Mouse (Mus musculus) intestine, embryonic 16.5 days (tissue): ENCODE measurements around the gene Hoxb5. TPM values are rescaled to one million over a fixed set of nuclear protein-coding genes. Genes with fewer than 3 reads are reported as not detected.
A peak's percentile ranks its signal among the peaks of the same experiment; 100 is the strongest.

Experiments used
- ATAC-seq: fragments of 200-750 bp; cut with Nextera tagmentation; 2 replicates; pipeline ENCODE4 v1.8.0; 2017; ENCODE audit warnings: moderate TSS enrichment, moderate library complexity
- H3K27ac ChIP-seq: fragments of 300-500 bp; sonication (generic); 2 replicates; pipeline ENCODE4 v1.5.1; 2014; ENCODE audit warnings: mild to moderate bottlenecking, low read length
- H3K27me3 ChIP-seq: fragments of 300-500 bp; sonication (generic); replicated peaks from 2 replicates; pipeline ENCODE4 v1.6.1; 2014; ENCODE audit warnings: low read length, control low read depth, mixed read lengths; ENCODE audit not compliant: control insufficient read depth, insufficient read depth
- H3K36me3 ChIP-seq: fragments of 300-500 bp; sonication (generic); 2 replicates; pipeline ENCODE4 v1.6.1; 2014; ENCODE audit warnings: low read length, control low read depth; ENCODE audit not compliant: control insufficient read depth, insufficient read depth
- H3K4me1 ChIP-seq: fragments of 300-500 bp; sonication (generic); 2 replicates; pipeline ENCODE4 v1.6.1; 2014; ENCODE audit warnings: low read length, control low read depth, mixed read lengths; ENCODE audit not compliant: control insufficient read depth, insufficient read depth
- H3K4me2 ChIP-seq: fragments of 300-500 bp; sonication (generic); 2 replicates; pipeline ENCODE4 v1.6.1; 2014; ENCODE audit warnings: low read depth, low read length, control low read depth
- H3K4me3 ChIP-seq: fragments of 300-500 bp; sonication (generic); 2 replicates; pipeline ENCODE4 v1.5.1; 2014; ENCODE audit warnings: mild to moderate bottlenecking, low read length
- H3K9ac ChIP-seq: fragments of 300-500 bp; sonication (generic); 2 replicates; pipeline ENCODE4 v1.6.1; 2014; ENCODE audit warnings: low read depth, low read length
- H3K9me3 ChIP-seq: fragments of 300-500 bp; sonication (generic); 2 replicates; pipeline ENCODE4 v1.6.1; 2016; ENCODE audit warnings: low read length, control low read depth; ENCODE audit not compliant: control insufficient read depth
- WGBS: fragments of 180-500 bp; shearing (Covaris S2); extraction: QIAGEN DNeasy Blood & Tissue Kit; methylation state at CpG from one replicate; pipeline ENCODE4 v1.1.7; 2014; 5-methylcytosine and 5-hydroxymethylcytosine counted together
- polyA plus RNA-seq: library from polyadenylated mRNA; unstranded; fragments of >200 nt; fragmentation: Nextera tagmentation; extraction: Ambion mirVana; gene quantifications from 2 replicates; pipeline ENCODE4 v1.2.1, GENCODE M21; 2015

Gene Hoxb5
- polyA plus RNA-seq, 1 experiment from 2014 or later: 28.7 TPM

DNA sequence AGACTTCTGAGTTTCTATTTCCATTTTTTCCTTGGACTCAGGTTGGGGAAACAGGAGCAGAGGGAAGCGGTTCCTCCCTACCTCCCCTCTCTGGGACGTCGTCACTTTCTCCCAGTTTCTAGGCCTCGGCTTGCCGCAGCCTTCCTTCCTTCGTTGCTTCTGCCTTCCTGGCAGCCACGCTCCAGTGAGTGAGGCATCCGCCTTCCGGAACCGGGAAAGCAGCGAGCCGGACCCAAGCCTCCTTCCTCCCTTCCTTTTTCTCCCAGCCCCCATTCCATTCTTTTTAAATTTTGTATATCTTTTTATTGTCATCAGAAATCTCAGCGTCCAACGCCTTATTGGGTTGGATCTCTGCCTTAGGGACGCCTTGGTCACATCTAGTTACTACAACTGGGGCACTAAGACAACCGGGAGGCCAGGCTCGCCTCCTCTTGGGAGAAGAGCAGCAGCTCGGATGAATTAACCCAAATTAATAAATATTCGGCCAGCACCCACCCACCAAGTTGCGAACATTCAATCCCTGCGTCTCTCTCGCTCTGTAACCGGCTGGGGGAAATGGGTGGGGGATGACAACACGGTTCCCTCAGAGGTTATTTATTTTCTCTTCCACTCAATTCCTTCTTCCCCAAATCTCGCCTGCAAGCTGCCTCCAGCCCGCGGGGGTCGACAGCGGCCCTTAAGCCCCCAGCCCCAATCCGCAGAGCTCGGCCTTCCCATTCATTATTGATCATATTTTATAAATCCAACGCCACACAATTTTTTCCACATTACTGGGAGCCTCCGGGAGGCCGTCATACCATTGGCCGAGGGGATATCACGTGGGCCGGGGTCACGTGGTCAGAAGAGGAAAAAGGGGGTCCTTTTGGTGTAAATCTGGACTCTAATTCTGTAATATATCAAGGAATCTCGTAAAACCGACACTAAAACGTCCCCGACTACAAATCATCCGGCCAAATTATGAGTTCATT is 17.1 kb upstream of the Hoxb5 start, which contains the start of gene Hoxb7:
Gene Hoxb7 (plus strand): TSS at position 853 of the 968 bp plus-strand sequence.
- H3K9me3 ChIP-seq: no peaks in the 10 kb centered on the region
- no peaks in the 10 kb centered on the region for H3K36me3 ChIP-seq
- H3K27ac ChIP-seq: peak within 1 kb of the TSS; percentile 90
- peaks cover 15% of the 10 kb centered on the region; the same call in 1 of the 2 replicates for H3K4me1 ChIP-seq
- H3K4me2 ChIP-seq: peak within 1 kb of the TSS; percentile 77
- WGBS: 2% methylated on average over 43 of the region's 43 CpGs
- H3K4me3 ChIP-seq: peak within 1 kb of the TSS; percentile 61
- H3K27me3 ChIP-seq: peaks cover 39% of the 10 kb centered on the region
- ATAC-seq: no peak
- peak within 1 kb of the TSS; percentile 83 for H3K9ac ChIP-seq

DNA sequence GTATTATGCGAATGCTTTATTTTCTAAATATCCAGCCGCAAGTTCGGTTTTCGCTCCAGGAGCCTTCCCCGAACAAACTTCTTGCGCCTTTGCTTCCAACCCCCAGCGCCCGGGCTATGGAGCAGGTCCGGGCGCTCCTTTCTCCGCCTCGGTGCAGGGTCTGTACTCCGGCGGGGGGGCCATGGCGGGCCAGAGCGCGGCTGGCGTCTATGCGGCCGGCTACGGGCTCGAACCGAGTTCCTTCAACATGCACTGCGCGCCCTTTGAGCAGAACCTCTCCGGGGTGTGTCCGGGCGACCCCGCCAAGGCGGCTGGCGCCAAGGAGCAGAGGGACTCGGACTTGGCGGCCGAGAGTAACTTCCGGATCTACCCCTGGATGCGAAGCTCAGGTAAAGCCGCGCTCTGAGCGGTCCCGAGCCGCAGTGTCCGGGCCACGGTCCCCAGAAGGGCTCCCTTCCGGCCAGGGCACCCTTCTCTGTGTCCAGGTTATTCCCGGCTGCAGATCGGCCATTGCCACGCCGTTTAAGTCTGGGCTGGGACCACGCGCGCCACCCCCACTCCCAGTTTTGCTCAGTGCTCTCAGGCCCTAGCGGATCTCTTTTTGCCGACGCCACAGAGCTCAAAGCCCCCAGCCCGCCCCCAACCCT is 16.3 kb upstream of the Hoxb5 start:
- WGBS: under 1% methylated on average over 55 of the region's 55 CpGs
- peak overlapping the region; percentile 90 for H3K27ac ChIP-seq
- H3K27me3 ChIP-seq: peaks cover 38% of the 10 kb centered on the region
- peak; percentile 29; the same call in 1 of the 2 replicates for ATAC-seq
- H3K4me3 ChIP-seq: peak overlapping the region; percentile 61
- H3K9me3 ChIP-seq: no peaks in the 10 kb centered on the region
- peak overlapping the region; percentile 83 for H3K9ac ChIP-seq
- no peaks in the 10 kb centered on the region for H3K36me3 ChIP-seq
- peaks cover 15% of the 10 kb centered on the region; the same call in 1 of the 2 replicates for H3K4me1 ChIP-seq
- peak overlapping the region; percentile 77 for H3K4me2 ChIP-seq

DNA sequence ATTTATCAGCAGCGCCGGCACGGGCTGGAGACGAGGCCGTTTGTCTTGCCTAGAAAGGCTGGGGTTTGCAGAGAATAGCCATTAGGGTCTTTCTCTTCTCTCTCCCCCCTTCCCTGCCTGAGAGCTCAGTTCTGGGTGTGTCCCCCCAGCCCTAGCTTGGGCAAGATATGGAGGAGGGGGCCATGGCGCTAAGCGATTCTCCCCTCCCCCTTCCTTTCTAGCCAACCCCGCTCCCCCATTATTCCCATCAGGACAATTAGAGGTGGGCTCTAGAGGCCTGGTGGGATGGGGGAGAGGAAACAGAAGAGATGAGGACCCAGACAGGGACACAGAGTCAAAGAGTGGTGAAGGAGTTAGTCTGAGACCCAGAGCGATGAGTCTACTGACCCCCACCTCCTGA is 15.7 kb upstream of the Hoxb5 start:
- Histone ChIP-seq H3K9ac (peak overlapping the region; percentile 83), H3K9me3 (no peaks in the 10 kb centered on the region), H3K27me3 (peaks cover 37% of the 10 kb centered on the region), H3K4me3 (peak overlapping the region; percentile 61), H3K4me1 (peaks cover 15% of the 10 kb centered on the region; the same call in 1 of the 2 replicates), H3K4me2 (peak overlapping the region; percentile 77), H3K36me3 (no peaks in the 10 kb centered on the region), H3K27ac (peak overlapping the region; percentile 90)
- 7% methylated on average over 9 of the region's 9 CpGs for WGBS
- ATAC-seq: no peak

DNA sequence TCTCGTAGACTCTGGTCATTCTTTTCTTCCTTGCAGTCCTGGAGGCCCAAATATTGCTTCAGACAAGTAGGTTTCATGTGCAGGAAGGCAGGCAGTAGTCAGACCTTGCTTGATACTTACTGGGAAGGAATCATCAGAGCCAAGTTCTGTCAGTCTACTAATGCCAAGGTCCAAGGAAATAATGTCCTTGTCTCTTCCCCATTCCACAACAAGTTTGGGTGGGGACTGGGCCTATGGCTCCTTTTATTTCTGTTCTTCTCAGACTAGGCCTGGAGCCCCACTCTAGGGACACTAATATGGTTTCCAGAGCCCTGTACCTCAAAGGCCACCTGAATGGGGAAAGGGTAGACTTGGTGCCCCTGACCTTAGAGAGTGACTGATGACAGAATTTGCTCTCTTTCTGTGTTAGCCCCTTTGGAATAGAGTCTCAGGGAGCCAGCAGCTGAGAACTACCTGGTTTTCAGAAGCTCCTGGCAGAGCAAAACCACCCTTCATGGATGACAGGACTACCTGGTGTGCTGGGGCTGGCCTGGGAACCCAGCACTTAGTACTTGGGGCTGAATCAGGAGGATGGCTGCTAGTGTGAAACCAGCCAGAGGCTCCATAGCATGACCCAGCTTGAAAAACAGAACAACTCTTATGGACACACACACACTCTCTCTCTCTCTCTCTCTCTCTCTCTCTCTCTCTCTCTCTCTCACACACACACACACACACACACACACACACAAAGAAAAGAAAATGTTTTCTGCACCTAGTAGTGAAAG is 14.5 kb upstream of the Hoxb5 start:
- no peak overlapping the region for H3K27ac ChIP-seq
- peaks cover 35% of the 10 kb centered on the region for H3K27me3 ChIP-seq
- no peak overlapping the region for H3K9ac ChIP-seq
- H3K9me3 ChIP-seq: no peaks in the 10 kb centered on the region
- H3K36me3 ChIP-seq: no peaks in the 10 kb centered on the region
- 55% methylated on average over 1 of the region's 1 CpGs for WGBS
- no peak overlapping the region for H3K4me2 ChIP-seq
- peaks cover 11% of the 10 kb centered on the region; the same call in 1 of the 2 replicates for H3K4me1 ChIP-seq
- ATAC-seq: no peak
- H3K4me3 ChIP-seq: no peak overlapping the region

GRCm38 (mm10) chr11:96289293-96289692 is 13.8 kb upstream of the Hoxb5 start:
- H3K36me3 ChIP-seq: no peaks in the 10 kb centered on the region
- H3K9ac ChIP-seq: no peak overlapping the region
- H3K27me3 ChIP-seq: peaks cover 33% of the 10 kb centered on the region
- H3K4me3 ChIP-seq: no peak overlapping the region
- no peak overlapping the region for H3K4me2 ChIP-seq
- H3K9me3 ChIP-seq: no peaks in the 10 kb centered on the region
- no peak for ATAC-seq
- H3K4me1 ChIP-seq: peaks cover 11% of the 10 kb centered on the region; the same call in 1 of the 2 replicates
- H3K27ac ChIP-seq: no peak overlapping the region
- 36% methylated on average over 21 of the region's 21 CpGs for WGBS

DNA sequence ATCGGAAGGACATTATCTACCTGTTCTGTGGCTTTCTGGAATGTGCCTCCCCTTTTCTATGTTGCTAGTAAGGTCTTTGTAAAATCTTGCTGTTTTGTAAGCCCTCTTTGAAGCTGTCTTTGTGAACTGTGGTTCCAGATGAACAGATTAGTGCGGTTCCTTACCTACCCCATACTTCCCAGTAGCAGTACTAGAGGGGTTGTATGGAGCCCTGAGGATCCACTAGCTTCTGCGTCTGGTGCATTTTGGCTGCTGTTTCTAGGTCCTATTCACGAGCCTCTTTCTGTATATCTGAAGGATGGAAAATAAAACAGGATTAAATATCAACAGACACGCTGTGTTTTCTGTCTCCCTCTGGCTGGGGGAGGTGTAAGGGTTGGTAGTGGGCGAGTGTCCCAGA is 13.3 kb upstream of the Hoxb5 start:
- 36% methylated on average over 6 of the region's 6 CpGs for WGBS
- H3K4me2 ChIP-seq: no peak overlapping the region

DNA sequence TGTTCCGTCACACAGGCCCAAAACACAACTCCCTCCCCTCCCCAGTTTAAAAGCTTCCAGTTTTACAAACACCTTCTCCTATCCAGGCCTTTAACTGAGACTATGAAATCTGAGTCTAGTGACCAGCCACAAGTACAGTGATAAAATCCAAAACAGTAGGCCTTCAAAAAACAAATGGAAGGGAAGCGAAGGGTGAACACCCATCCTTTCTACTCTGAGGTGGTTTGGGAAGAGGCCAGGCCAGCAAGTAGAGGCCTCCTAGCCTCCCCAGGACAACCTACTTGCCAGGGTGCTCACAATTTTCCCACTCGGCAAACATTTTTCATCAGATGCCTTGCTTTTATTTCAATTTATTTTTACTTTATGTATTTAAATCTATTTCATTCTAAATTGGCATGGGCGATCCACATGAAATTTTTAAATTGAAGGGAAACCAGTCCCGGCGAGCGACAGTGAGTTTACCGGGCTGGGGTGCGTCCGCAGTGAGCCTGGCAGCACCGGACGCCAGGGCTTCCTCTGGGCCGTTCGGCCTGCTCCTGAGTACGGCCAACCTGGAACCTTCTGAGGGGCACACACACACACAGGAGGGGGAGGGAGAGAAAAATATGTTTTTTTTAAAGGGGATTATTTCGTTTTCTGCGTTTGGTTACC is 12.3 kb upstream of the Hoxb5 start:
- Histone ChIP-seq H3K4me1 (peaks cover 15% of the 10 kb centered on the region), H3K9ac (no peak overlapping the region), H3K9me3 (no peaks in the 10 kb centered on the region), H3K36me3 (no peaks in the 10 kb centered on the region), H3K27ac (no peak overlapping the region; the same call in 1 of the 2 replicates), H3K4me2 (no peak overlapping the region), H3K4me3 (no peak overlapping the region), H3K27me3 (peaks cover 37% of the 10 kb centered on the region)
- 33% methylated on average over 17 of the region's 17 CpGs for WGBS
- ATAC-seq: no peak

More for the DNA sequence above, 13.3 kb upstream of the Hoxb5 start:
- Histone ChIP-seq H3K4me1 (peaks cover 11% of the 10 kb centered on the region; the same call in 1 of the 2 replicates), H3K27me3 (peaks cover 33% of the 10 kb centered on the region), H3K27ac (no peak overlapping the region), H3K9me3 (no peaks in the 10 kb centered on the region), H3K4me3 (no peak overlapping the region), H3K9ac (no peak overlapping the region), H3K36me3 (no peaks in the 10 kb centered on the region)
- ATAC-seq: no peak

GRCm38 (mm10) chr11:96291681-96292564 is 11.2 kb upstream of the Hoxb5 start, which contains the start of gene Hoxb6:
TSS of gene Hoxb6 (plus strand) at chr11:96292476.
- H3K36me3 ChIP-seq: no peaks in the 10 kb centered on the region
- peak within 1 kb of the TSS; percentile 58 for H3K4me3 ChIP-seq
- peak within 1 kb of the TSS; percentile 81 for H3K9ac ChIP-seq
- H3K4me1 ChIP-seq: peaks cover 16% of the 10 kb centered on the region
- H3K27ac ChIP-seq: peak within 1 kb of the TSS; percentile 89
- peak within 1 kb of the TSS; percentile 65 for H3K4me2 ChIP-seq
- peak; percentile 24; the same call in 1 of the 2 replicates for ATAC-seq
- peaks cover 39% of the 10 kb centered on the region for H3K27me3 ChIP-seq
- no peaks in the 10 kb centered on the region for H3K9me3 ChIP-seq
- WGBS: 9% methylated on average over 22 of the region's 22 CpGs
